Mouse (Mus musculus) intestine, embryonic 16.5 days (tissue): ENCODE results near the gene Prkab1. TPM values are rescaled to one million over a fixed set of nuclear protein-coding genes. Genes with fewer than 3 reads are reported as not detected.
A peak's percentile ranks its signal among the peaks of the same experiment; 100 is the strongest.

Experiments
- ATAC-seq: fragments of 200-750 bp; cut with Nextera tagmentation; 2 replicates; pipeline ENCODE4 v1.8.0; 2017; ENCODE audit warnings: moderate TSS enrichment, moderate library complexity
- H3K27ac ChIP-seq: fragments of 300-500 bp; sonication (generic); 2 replicates; pipeline ENCODE4 v1.5.1; 2014; ENCODE audit warnings: mild to moderate bottlenecking, low read length
- H3K27me3 ChIP-seq: fragments of 300-500 bp; sonication (generic); replicated peaks from 2 replicates; pipeline ENCODE4 v1.6.1; 2014; ENCODE audit warnings: low read length, control low read depth, mixed read lengths; ENCODE audit not compliant: control insufficient read depth, insufficient read depth
- H3K36me3 ChIP-seq: fragments of 300-500 bp; sonication (generic); 2 replicates; pipeline ENCODE4 v1.6.1; 2014; ENCODE audit warnings: low read length, control low read depth; ENCODE audit not compliant: control insufficient read depth, insufficient read depth
- H3K4me1 ChIP-seq: fragments of 300-500 bp; sonication (generic); 2 replicates; pipeline ENCODE4 v1.6.1; 2014; ENCODE audit warnings: low read length, control low read depth, mixed read lengths; ENCODE audit not compliant: control insufficient read depth, insufficient read depth
- H3K4me2 ChIP-seq: fragments of 300-500 bp; sonication (generic); 2 replicates; pipeline ENCODE4 v1.6.1; 2014; ENCODE audit warnings: low read depth, low read length, control low read depth
- H3K4me3 ChIP-seq: fragments of 300-500 bp; sonication (generic); 2 replicates; pipeline ENCODE4 v1.5.1; 2014; ENCODE audit warnings: mild to moderate bottlenecking, low read length
- H3K9ac ChIP-seq: fragments of 300-500 bp; sonication (generic); 2 replicates; pipeline ENCODE4 v1.6.1; 2014; ENCODE audit warnings: low read depth, low read length
- H3K9me3 ChIP-seq: fragments of 300-500 bp; sonication (generic); 2 replicates; pipeline ENCODE4 v1.6.1; 2016; ENCODE audit warnings: low read length, control low read depth; ENCODE audit not compliant: control insufficient read depth
- WGBS: fragments of 180-500 bp; shearing (Covaris S2); extraction: QIAGEN DNeasy Blood & Tissue Kit; methylation state at CpG from one replicate; pipeline ENCODE4 v1.1.7; 2014; 5-methylcytosine and 5-hydroxymethylcytosine counted together
- polyA plus RNA-seq: library from polyadenylated mRNA; unstranded; fragments of >200 nt; fragmentation: Nextera tagmentation; extraction: Ambion mirVana; gene quantifications from 2 replicates; pipeline ENCODE4 v1.2.1, GENCODE M21; 2015

Prkab1 gene
- polyA plus RNA-seq: 74.8 and 83.1 TPM in 2 replicates

DNA sequence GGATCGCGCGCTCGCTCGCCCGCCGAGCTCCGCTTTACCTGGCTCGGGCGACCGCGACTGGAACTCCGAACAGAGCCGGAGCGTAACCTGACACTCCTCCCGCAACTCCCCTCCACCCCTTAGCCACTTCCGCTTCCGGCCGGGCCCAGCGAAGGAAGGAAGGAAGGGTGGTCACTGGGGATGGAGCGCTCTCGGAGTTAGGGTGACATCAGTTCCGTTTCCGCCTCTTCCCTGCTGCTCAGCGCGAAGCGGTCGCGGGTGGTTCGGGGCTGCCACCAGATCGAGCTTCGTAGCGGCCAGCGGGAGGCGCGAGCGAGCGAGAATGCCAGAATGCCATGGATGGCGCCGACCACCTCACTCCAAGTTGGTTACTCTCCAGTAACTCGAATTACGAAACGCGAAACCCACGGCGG is at the start of gene Prkab1:
Prkab1 (minus strand) TSS at position 182 of the 413 bp plus-strand sequence.
- Histone ChIP-seq H3K27me3 (no peaks in the 10 kb centered on the region), H3K4me2 (peak within 1 kb of the TSS; percentile 64), H3K36me3 (peaks cover 19% of the 10 kb centered on the region), H3K27ac (peak within 1 kb of the TSS; percentile 93), H3K9me3 (no peaks in the 10 kb centered on the region), H3K4me3 (peak within 1 kb of the TSS; percentile 86), H3K4me1 (peaks cover 17% of the 10 kb centered on the region), H3K9ac (peak within 1 kb of the TSS; percentile 89)
- under 1% methylated on average over 40 of the region's 46 CpGs for WGBS
- peak; percentile 97 for ATAC-seq

DNA sequence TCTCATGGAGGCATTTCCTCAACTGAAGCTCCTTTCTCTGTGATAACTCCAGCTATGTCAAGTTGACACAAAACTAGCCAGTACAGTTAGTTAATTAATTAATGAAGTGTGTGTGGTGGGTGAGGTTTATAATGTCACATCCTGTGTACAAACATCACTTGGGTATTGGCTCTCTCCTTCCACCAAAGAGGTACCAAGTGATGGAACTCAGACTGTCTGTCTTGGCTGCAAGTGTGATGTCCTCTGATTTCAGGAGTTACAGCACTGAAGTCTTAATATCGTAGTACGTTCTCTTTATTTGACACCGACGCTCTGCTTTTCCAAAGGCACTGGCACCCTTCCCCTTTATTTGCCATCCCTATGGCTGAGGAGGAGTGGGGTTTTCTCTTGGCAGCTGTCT is 45.3 kb upstream of the Prkab1 start:
- no peak overlapping the region for H3K27ac ChIP-seq
- H3K9me3 ChIP-seq: no peaks in the 10 kb centered on the region
- no peak overlapping the region for H3K4me3 ChIP-seq
- H3K36me3 ChIP-seq: no peaks in the 10 kb centered on the region
- H3K4me2 ChIP-seq: no peak overlapping the region
- no peaks in the 10 kb centered on the region for H3K27me3 ChIP-seq
- H3K9ac ChIP-seq: no peak overlapping the region
- no peak for ATAC-seq
- 96% methylated on average over 4 of the region's 4 CpGs for WGBS
- H3K4me1 ChIP-seq: no peaks in the 10 kb centered on the region

DNA sequence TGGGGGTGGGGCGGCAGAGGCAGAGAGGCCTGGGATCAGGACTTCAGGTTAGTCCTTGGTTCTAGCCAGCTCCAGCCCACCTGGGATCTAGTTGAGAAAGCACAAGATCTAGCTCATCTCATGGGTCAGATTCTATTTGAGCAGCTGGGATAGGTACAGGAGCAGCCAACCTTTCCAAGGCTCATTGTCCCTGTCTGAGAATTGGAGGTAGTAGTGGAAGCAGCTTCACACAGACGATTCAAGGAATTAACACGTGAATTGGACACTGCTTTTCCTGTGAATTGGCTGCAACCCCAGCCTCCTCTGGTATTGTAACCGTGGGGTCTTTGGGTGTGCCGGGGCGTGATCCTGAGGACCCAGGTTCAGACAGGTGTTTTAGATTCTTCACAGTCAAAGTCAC is 28.5 kb upstream of the Prkab1 start:
- Histone ChIP-seq H3K27ac (no peak overlapping the region), H3K9ac (no peak overlapping the region), H3K4me2 (no peak overlapping the region), H3K27me3 (no peaks in the 10 kb centered on the region; the same call in 1 of the 2 replicates), H3K36me3 (no peaks in the 10 kb centered on the region), H3K9me3 (no peaks in the 10 kb centered on the region), H3K4me1 (no peaks in the 10 kb centered on the region), H3K4me3 (no peak overlapping the region)
- no peak for ATAC-seq
- 50% methylated on average over 6 of the region's 6 CpGs for WGBS

DNA sequence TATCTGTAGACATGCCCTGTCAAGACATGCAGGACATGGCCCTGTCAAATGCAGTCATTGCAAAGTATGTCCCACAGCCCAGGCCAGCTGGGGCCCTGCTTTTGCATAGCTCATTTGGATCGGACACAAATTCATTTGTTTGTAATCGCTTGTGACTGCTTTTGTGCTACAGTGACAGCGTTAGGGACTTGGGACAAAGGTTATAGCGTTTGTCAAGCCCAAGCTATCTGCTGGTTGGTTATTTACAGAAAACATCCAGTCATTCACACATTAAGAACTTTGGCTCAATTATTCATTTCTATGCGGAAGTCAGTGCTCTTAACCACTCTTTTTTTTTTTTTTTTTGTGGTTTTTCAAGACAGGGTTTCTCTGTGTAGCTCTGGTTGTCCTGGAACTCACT is 27.9 kb upstream of the Prkab1 start:
- Histone ChIP-seq H3K9me3 (no peaks in the 10 kb centered on the region), H3K9ac (no peak overlapping the region), H3K36me3 (no peaks in the 10 kb centered on the region), H3K4me1 (no peaks in the 10 kb centered on the region), H3K4me3 (no peak overlapping the region), H3K4me2 (no peak overlapping the region), H3K27me3 (no peaks in the 10 kb centered on the region; the same call in 1 of the 2 replicates), H3K27ac (no peak overlapping the region)
- WGBS: 81% methylated on average over 5 of the region's 5 CpGs
- ATAC-seq: no peak

DNA sequence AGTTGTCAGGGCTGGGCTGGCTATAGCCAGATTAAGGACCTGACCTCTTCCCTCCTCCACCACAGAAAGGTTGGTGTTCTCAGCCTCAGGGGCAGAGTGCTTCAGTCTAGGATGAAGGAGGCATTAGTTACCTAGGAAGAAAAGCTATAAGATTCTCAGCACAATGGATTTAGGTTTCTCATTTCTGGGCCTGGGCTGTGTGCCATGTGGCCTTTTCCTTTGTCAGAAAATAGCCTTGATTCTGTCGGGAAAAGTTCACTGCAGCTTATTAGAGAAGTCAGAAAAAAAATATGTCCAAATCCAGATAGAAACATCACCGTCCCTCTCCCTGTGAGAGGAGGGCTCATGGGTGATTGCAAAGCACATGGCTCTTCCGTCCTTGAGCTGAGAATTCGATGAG is 25.5 kb upstream of the Prkab1 start:
- Histone ChIP-seq H3K4me2 (no peak overlapping the region), H3K9me3 (no peaks in the 10 kb centered on the region), H3K27ac (no peak overlapping the region), H3K9ac (no peak overlapping the region), H3K27me3 (no peaks in the 10 kb centered on the region; the same call in 1 of the 2 replicates), H3K4me3 (no peak overlapping the region), H3K36me3 (no peaks in the 10 kb centered on the region), H3K4me1 (no peaks in the 10 kb centered on the region)
- no peak for ATAC-seq
- 77% methylated on average over 4 of the region's 4 CpGs for WGBS

DNA sequence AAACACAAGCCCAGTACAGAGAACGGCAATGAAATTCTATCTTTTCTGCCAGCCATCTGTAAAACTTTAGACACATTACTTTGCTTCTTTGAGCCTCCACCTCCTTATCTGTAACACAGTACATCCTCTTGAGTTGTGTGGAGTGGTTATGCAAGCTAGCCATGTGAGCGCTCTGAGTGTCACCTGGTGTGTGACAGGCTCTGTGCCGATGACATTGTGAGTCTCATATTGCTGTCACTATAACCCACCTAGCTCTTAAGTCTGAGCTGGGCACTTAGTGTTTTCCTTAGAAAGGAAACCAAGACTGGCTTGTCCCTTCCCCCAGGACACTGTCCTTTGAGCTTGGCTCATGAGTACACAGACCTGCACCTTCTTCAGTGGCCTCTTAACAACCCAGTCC is 24.0 kb upstream of the Prkab1 start:
- no peaks in the 10 kb centered on the region for H3K36me3 ChIP-seq
- H3K27me3 ChIP-seq: no peaks in the 10 kb centered on the region; the same call in 1 of the 2 replicates
- H3K4me1 ChIP-seq: no peaks in the 10 kb centered on the region
- WGBS: 94% methylated on average over 3 of the region's 3 CpGs
- H3K9ac ChIP-seq: no peak overlapping the region
- H3K27ac ChIP-seq: no peak overlapping the region
- no peaks in the 10 kb centered on the region for H3K9me3 ChIP-seq
- no peak overlapping the region for H3K4me2 ChIP-seq
- no peak for ATAC-seq
- no peak overlapping the region for H3K4me3 ChIP-seq

DNA sequence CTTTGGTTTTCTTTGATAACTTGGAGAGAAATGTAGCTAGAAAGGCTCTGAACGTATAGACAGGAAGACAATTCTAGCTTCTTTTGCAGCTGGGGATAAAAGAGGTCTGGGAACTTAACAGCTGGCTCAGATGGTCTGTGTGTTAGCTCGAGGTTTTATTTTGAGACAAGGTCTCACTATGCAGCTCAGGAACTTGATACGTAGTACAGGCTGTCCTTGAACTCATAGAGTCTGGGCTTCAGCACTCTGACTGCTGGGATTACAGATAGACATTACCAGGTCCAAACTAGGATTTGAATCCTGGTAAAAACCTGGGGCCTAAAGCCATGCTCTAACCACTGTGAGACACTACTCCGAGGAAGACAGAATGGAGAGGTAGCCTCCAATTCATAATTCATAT is 21.9 kb upstream of the Prkab1 start:
- no peak overlapping the region for H3K9ac ChIP-seq
- no peaks in the 10 kb centered on the region; the same call in 1 of the 2 replicates for H3K27me3 ChIP-seq
- no peak overlapping the region for H3K27ac ChIP-seq
- 69% methylated on average over 4 of the region's 4 CpGs for WGBS
- no peak overlapping the region for H3K4me2 ChIP-seq
- no peaks in the 10 kb centered on the region for H3K4me1 ChIP-seq
- no peak for ATAC-seq
- H3K9me3 ChIP-seq: no peaks in the 10 kb centered on the region
- H3K36me3 ChIP-seq: no peaks in the 10 kb centered on the region
- H3K4me3 ChIP-seq: no peak overlapping the region

DNA sequence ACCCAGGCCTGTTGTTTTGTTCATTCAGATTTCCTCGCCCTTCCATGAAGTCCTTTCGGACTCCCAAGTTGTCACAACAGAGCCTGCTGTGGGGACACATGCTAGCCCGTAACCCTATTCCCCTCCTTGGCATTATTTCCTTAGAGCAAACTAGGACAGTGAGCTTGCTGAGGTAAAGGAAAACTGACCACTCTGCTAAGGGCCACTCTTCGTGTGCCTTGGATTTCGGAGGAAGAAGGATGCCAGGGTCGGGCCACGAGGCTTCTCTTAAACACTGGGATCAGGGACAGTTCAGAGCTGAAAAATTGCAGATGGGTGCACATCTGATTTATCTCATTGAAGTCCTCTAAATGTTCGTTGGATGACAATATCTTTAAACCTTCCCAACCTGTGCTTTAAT is 21.3 kb upstream of the Prkab1 start:
- Histone ChIP-seq H3K4me3 (no peak overlapping the region), H3K27ac (no peak overlapping the region), H3K9me3 (no peaks in the 10 kb centered on the region), H3K27me3 (no peaks in the 10 kb centered on the region; the same call in 1 of the 2 replicates), H3K4me2 (no peak overlapping the region), H3K36me3 (no peaks in the 10 kb centered on the region), H3K9ac (no peak overlapping the region), H3K4me1 (no peaks in the 10 kb centered on the region)
- ATAC-seq: no peak
- 84% methylated on average over 8 of the region's 8 CpGs for WGBS

DNA sequence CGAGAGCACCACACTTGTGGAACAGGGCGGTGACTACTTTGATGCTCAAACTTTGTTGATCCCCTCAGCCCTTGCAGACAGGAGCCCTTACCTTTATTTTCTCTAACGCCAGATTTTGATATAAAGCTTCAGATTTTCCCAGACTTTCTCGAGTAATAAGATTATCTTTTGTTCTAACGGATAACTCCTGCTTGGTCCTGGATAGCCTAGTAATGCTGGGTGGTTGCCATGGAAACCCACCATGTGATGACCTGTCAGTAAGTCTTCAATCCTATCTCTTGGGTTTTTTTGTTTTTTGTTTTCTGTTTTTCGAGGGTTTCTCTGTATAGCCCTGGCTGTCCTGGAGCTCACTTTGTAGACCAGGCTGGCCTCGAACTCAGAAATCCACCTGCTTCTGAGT is 17.9 kb upstream of the Prkab1 start:
- ATAC-seq: no peak
- Histone ChIP-seq H3K4me2 (no peak overlapping the region), H3K9ac (no peak overlapping the region), H3K9me3 (no peaks in the 10 kb centered on the region), H3K36me3 (no peaks in the 10 kb centered on the region), H3K27me3 (no peaks in the 10 kb centered on the region), H3K4me1 (no peaks in the 10 kb centered on the region), H3K27ac (no peak overlapping the region), H3K4me3 (no peak overlapping the region)
- 66% methylated on average over 7 of the region's 7 CpGs for WGBS

DNA sequence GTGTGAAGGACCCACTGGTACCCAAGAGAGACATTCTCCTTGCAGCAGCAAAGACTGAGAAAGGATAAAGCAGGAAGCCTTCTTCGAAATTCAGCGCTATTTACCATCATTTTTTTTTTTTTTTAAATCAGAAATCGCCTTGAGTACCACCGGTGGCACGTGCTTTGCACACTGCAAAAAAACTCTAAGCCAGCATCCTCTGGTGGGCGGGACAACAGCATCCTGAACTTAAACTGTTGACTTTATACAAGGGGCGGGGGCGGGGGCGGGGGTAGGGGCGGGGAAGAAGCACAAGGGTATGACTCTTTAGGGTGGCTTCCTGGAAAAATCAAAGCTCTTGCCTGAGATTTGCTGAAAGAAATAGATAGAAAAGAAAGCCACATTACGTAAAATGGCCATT is 15.4 kb upstream of the Prkab1 start:
- H3K4me1 ChIP-seq: no peaks in the 10 kb centered on the region
- no peaks in the 10 kb centered on the region for H3K27me3 ChIP-seq
- no peak overlapping the region for H3K4me3 ChIP-seq
- 19% methylated on average over 11 of the region's 11 CpGs for WGBS
- no peaks in the 10 kb centered on the region for H3K36me3 ChIP-seq
- peak overlapping the region; percentile 28; the same call in 1 of the 2 replicates for H3K4me2 ChIP-seq
- no peaks in the 10 kb centered on the region for H3K9me3 ChIP-seq
- no peak overlapping the region for H3K27ac ChIP-seq
- no peak overlapping the region for H3K9ac ChIP-seq
- ATAC-seq: no peak
